Mouse (Mus musculus): Measurements from ENCODE around the gene Nhlrc2. TPM values are rescaled to one million over a fixed set of nuclear protein-coding genes. Genes with fewer than 3 reads are reported as not detected.

Gene Nhlrc2
- total and polyA plus RNA-seq, 3 experiments = 22.4 to 37.6 (median 34.7) TPM

DNA sequence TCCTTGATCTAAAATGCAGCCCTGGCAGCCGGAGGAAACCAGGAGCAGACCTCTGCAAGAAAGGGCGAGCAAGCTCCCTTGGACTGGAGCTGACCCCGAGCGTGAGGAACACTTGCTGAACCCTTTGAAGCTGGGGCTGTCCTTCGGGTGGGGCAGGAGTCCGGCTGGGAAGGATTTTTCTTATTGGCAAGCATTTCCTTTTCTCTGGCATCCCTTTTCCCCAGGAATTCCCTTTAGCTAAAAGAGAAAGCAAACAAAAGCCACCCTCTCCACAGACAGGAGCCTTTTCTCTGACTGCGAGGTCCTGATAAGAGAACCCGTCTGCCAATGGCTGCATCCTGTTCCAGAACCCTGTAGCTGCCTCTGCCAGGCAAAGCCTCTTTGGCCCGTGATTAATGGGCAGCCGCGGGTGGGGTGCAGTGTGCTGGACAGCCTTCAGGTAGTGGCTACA, 83.4 kb downstream of the Nhlrc2 start:
- Histone ChIP-seq H3K36me3 (ENCODE audit: control insufficient read depth in 1 of 2, insufficient read depth in 2 of 2, low read length in 2 of 2) (no peaks in the 10 kb centered on the region), H3K9ac (ENCODE audit: control insufficient read depth, low read depth, low read length, poor library complexity, severe bottlenecking) (no peak overlapping the region), H3K9me3 (replicated peaks; ENCODE audit: insufficient read depth, low read length) (no peaks in the 10 kb centered on the region), H3K79me2 (ENCODE audit: control insufficient read depth, insufficient read depth, low read length, poor library complexity) (no peaks in the 10 kb centered on the region), H3K4me1 (ENCODE audit: control insufficient read depth in 1 of 2, insufficient read depth in 2 of 2, low read length in 2 of 2) (no peaks in the 10 kb centered on the region), H3K4me3 (ENCODE audit: control insufficient read depth in 1 of 2, insufficient read depth in 1 of 2, low read depth in 2 of 2, low read length in 2 of 2) (peak overlapping the region; percentile 49 to 73), H3K27me3 (ENCODE audit: control insufficient read depth in 1 of 2, insufficient read depth in 2 of 2, low read length in 2 of 2) (peaks cover 8 to 19% of the 10 kb centered on the region in 2 experiments), H3K27ac (ENCODE audit: control insufficient read depth, low read depth, low read length) (no peak overlapping the region)
- TF ChIP-seq SMC3 (IDR thresholded peaks at IDR 0.05; ENCODE audit: low read depth, low read length) (no peak), E2F4 (IDR thresholded peaks at IDR 0.05; ENCODE audit: borderline replicate concordance, low read depth, low read length) (no peak), RAD21 (IDR thresholded peaks at IDR 0.05; ENCODE audit: low read depth, low read length) (no peak), KAT2A (conservative IDR thresholded peaks at IDR 0.05; ENCODE audit: low read depth, low read length) (no peak), GABPA (IDR thresholded peaks at IDR 0.05; ENCODE audit: low read depth, low read length) (no peak), ELF1 (IDR thresholded peaks at IDR 0.05; ENCODE audit: low read depth, low read length) (no peak), MAZ (IDR thresholded peaks at IDR 0.05; ENCODE audit: low read depth, low read length) (no peak), ZNF384 (IDR thresholded peaks at IDR 0.05; ENCODE audit: low read depth, low read length) (no peak), HCFC1 (IDR thresholded peaks at IDR 0.05; ENCODE audit: low read depth, low read length) (no peak), UBTF (IDR thresholded peaks at IDR 0.05; ENCODE audit: borderline replicate concordance, insufficient read depth, low read depth, low read length) (no peak), MAFK (IDR thresholded peaks at IDR 0.05; ENCODE audit: borderline replicate concordance, low read depth, low read length) (no peak), MEF2A (IDR thresholded peaks at IDR 0.05; ENCODE audit: extremely low read depth, insufficient replicate concordance, low read depth, low read length, poor library complexity, severe bottlenecking) (no peak), USF2 (IDR thresholded peaks at IDR 0.05; ENCODE audit: borderline replicate concordance in 1 of 2, insufficient read depth in 1 of 2, low read depth in 1 of 2, low read length in 2 of 2) (no peak), BHLHE40 (IDR thresholded peaks at IDR 0.05; ENCODE audit: borderline replicate concordance, low read depth, low read length) (no peak), TBP (IDR thresholded peaks at IDR 0.05; ENCODE audit: low read depth, low read length) (no peak), NELFE (IDR thresholded peaks at IDR 0.05; ENCODE audit: low read depth, low read length) (no peak), POLR2A (IDR thresholded peaks at IDR 0.05; ENCODE audit: control insufficient read depth in 1 of 2, insufficient read depth in 1 of 2, low read depth in 1 of 2, low read length in 2 of 2, poor library complexity in 1 of 2) (no peak)
- peak; percentile 38 for DNase-seq (ENCODE audit: low read depth, low spot score)

DNA sequence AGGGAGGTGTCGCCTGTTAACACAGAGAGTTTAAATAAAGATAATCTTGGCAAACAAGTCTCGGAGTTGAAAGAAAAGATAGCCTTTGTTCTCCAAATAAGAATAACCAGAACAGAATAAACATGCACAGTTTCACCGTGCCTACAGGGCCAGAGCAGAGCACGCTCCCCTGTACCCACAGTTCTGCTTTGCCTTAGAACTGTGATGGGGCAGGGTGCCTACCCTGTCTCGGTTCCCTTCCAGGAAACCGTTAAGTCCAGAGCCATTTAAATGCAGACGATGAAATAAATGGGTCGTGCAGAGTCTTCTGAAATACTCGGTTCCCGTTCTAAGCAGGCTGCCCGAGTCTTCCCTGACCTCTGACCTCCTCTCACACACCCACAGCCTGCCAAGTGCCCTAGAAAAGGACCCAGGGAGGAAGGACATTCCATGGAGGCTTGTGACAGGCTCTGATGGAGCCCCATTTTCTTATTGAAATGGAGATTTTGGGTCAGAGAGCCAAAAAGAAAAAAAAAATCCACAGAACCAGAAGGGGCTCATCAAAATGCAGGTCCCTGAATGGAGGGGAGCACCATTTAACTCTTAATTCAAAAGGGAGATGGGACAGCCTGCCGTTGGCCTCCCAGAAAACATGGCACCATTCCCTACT, 89.1 kb downstream of the Nhlrc2 start:
- no peaks in the 10 kb centered on the region for H3K79me2 ChIP-seq (ENCODE audit: control insufficient read depth, insufficient read depth, low read length, poor library complexity)
- no peaks in the 10 kb centered on the region for H3K4me1 ChIP-seq (ENCODE audit: control insufficient read depth in 1 of 2, insufficient read depth in 2 of 2, low read length in 2 of 2)
- no peak for DNase-seq (ENCODE audit: low read depth, low spot score)
- no peak overlapping the region for H3K4me3 ChIP-seq (ENCODE audit: control insufficient read depth in 1 of 2, insufficient read depth in 1 of 2, low read depth in 2 of 2, low read length in 2 of 2)
- H3K36me3 ChIP-seq (ENCODE audit: control insufficient read depth in 1 of 2, insufficient read depth in 2 of 2, low read length in 2 of 2) = no peaks in the 10 kb centered on the region
- no peak overlapping the region for H3K27ac ChIP-seq (ENCODE audit: control insufficient read depth, low read depth, low read length)
- H3K27me3 ChIP-seq (ENCODE audit: control insufficient read depth in 1 of 2, insufficient read depth in 2 of 2, low read length in 2 of 2) = peaks cover 8 to 18% of the 10 kb centered on the region in 2 experiments
- no peak overlapping the region for H3K9ac ChIP-seq (ENCODE audit: control insufficient read depth, low read depth, low read length, poor library complexity, severe bottlenecking)
- no peaks in the 10 kb centered on the region for H3K9me3 ChIP-seq (replicated peaks; ENCODE audit: insufficient read depth, low read length)
- TF ChIP-seq KAT2A (conservative IDR thresholded peaks at IDR 0.05; ENCODE audit: low read depth, low read length) (no peak), ZC3H11A (IDR thresholded peaks at IDR 0.05; ENCODE audit: low read depth, low read length) (no peak), USF2 (IDR thresholded peaks at IDR 0.05; ENCODE audit: borderline replicate concordance in 1 of 2, insufficient read depth in 1 of 2, low read depth in 1 of 2, low read length in 2 of 2) (no peak), E2F4 (IDR thresholded peaks at IDR 0.05; ENCODE audit: borderline replicate concordance, low read depth, low read length) (no peak), ELF1 (IDR thresholded peaks at IDR 0.05; ENCODE audit: low read depth, low read length) (no peak), TBP (IDR thresholded peaks at IDR 0.05; ENCODE audit: low read depth, low read length) (no peak), POLR2A (IDR thresholded peaks at IDR 0.05; ENCODE audit: control insufficient read depth in 1 of 2, insufficient read depth in 1 of 2, low read depth in 1 of 2, low read length in 2 of 2, poor library complexity in 1 of 2) (no peak), ETS1 (IDR thresholded peaks at IDR 0.05; ENCODE audit: low read depth, low read length) (no peak), UBTF (IDR thresholded peaks at IDR 0.05; ENCODE audit: borderline replicate concordance, insufficient read depth, low read depth, low read length) (no peak), HCFC1 (IDR thresholded peaks at IDR 0.05; ENCODE audit: low read depth, low read length) (no peak), MAX (IDR thresholded peaks at IDR 0.05; ENCODE audit: low read length) (no peak), MEF2A (IDR thresholded peaks at IDR 0.05; ENCODE audit: extremely low read depth, insufficient replicate concordance, low read depth, low read length, poor library complexity, severe bottlenecking) (no peak)
